Comparison of ENCODE assay signal across 9 mouse cellular contexts in genomic region chr5:139543650-139544270, GRCm38 (mm10). TPM values are rescaled to one million over a fixed set of nuclear protein-coding genes. Genes with fewer than 3 reads are reported as not detected.
DNase-seq lines count a peak whose midpoint lies in the region; ATAC-seq and TF ChIP-seq lines count a peak whose summit lies in the region.
"Had no signal": no experiment of that assay in that cellular context is flagged by ENCODE, and none has a peak within 500 bp of the region (broad histone marks: within the 10 kb centered on the region; RNA-seq: fewer than 3 reads in every experiment).

No protein-coding gene starts in this region.

- no peak for DNase-seq in gastrocnemius, adult 2 months
- DNase-seq in gastrocnemius, postnatal 14 days: no peak
- peak; percentile 83 for DNase-seq in R1 (ENCODE audit: low read depth, low spot score)
- DNase-seq in forebrain, embryonic 11.5 days (ENCODE audit: low spot score): peak; percentile 80
- DNase-seq in liver, embryonic 13.5 days: no peak
- DNase-seq in thymus, postnatal 4 days: no peak
- no peak for DNase-seq in spleen, postnatal 36 days (ENCODE audit: low spot score in 2 of 2)
- no peak for DNase-seq in left cerebral cortex, postnatal 14 days (ENCODE audit: low spot score in 2 of 2)

- H3K27ac ChIP-seq in gastrocnemius, adult 2 months: no peak overlapping the region
- H3K27ac ChIP-seq in forebrain, embryonic 11.5 days (ENCODE audit: low read depth, low read length): peak overlapping the region; percentile 31
- H3K27ac ChIP-seq in liver, embryonic 13.5 days: no peak overlapping the region

- peaks cover 14% of the 10 kb centered on the region; the same call in 1 of the 2 replicates for H3K4me1 ChIP-seq in forebrain, embryonic 11.5 days (replicated peaks; ENCODE audit: control insufficient read depth, insufficient read depth, low read length)
- peaks cover 6% of the 10 kb centered on the region; the same call in 1 of the 2 replicates for H3K4me1 ChIP-seq in liver, embryonic 13.5 days (replicated peaks)

- no peaks in the 10 kb centered on the region for H3K36me3 ChIP-seq in forebrain, embryonic 11.5 days (ENCODE audit: control insufficient read depth, insufficient read depth, low read length)
- no peaks in the 10 kb centered on the region for H3K36me3 ChIP-seq in liver, embryonic 13.5 days

- peak overlapping the region; percentile 42 for H3K4me2 ChIP-seq in forebrain, embryonic 11.5 days (ENCODE audit: low read depth, low read length, severe bottlenecking)
- H3K4me2 ChIP-seq in liver, embryonic 13.5 days: peak overlapping the region; percentile 17; the same call in 1 of the 2 replicates

- WGBS in forebrain, embryonic 11.5 days: 1% methylated on average over 71 of the region's 71 CpGs
- WGBS in liver, embryonic 13.5 days (ENCODE audit: insufficient replicate concordance): 1% methylated on average over 71 of the region's 71 CpGs

- TF ChIP-seq CTCF in gastrocnemius, adult 2 months (IDR thresholded peaks at IDR 0.05): no peak

- H3K27me3 ChIP-seq in forebrain, embryonic 11.5 days (ENCODE audit: control insufficient read depth, insufficient read depth, low read length): peaks cover 88% of the 10 kb centered on the region
- peaks cover 100% of the 10 kb centered on the region for H3K27me3 ChIP-seq in liver, embryonic 13.5 days

- ATAC-seq in forebrain, embryonic 11.5 days (replicated peaks; ENCODE audit: low FRiP score): no peak
- no peak for ATAC-seq in liver, embryonic 13.5 days (ENCODE audit: low read depth)

- intact Hi-C loops in gastrocnemius, adult 2 months (cut with DNase I): no loop called here
- intact Hi-C loops in gastrocnemius, postnatal 14 days (cut with DNase I; ENCODE audit: low total_unique reads): no loop called here
- intact Hi-C loops in left cerebral cortex, postnatal 14 days (cut with DNase I): no loop called here

- H3K9me3 ChIP-seq in forebrain, embryonic 11.5 days (ENCODE audit: control insufficient read depth, low read length): no peaks in the 10 kb centered on the region
- H3K9me3 ChIP-seq in liver, embryonic 13.5 days (replicated peaks): no peaks in the 10 kb centered on the region

- H3K4me3 ChIP-seq in gastrocnemius, adult 2 months: peak overlapping the region; percentile 57
- H3K4me3 ChIP-seq in forebrain, embryonic 11.5 days (ENCODE audit: low read depth, low read length): peak overlapping the region; percentile 34
- peak overlapping the region; percentile 18; the same call in 1 of the 2 replicates for H3K4me3 ChIP-seq in liver, embryonic 13.5 days (replicated peaks)

- peak overlapping the region; percentile 51 for H3K9ac ChIP-seq in forebrain, embryonic 11.5 days (ENCODE audit: low read length)
- no peak overlapping the region for H3K9ac ChIP-seq in liver, embryonic 13.5 days

RNA-seq across cellular contexts. Expression of gene Uncx, which starts 0.5 kb away (rescaled TPM):
- total RNA-seq in gastrocnemius, adult 2 months (2021): not detected
- not detected for total RNA-seq in gastrocnemius, postnatal 14 days (2021)
- 27.3 and 28.2 TPM in 2 replicates for polyA plus RNA-seq in forebrain, embryonic 11.5 days (2014; fragmentation: Nextera tagmentation; extraction: Ambion mirVana)
- not detected in 2 replicates for polyA plus RNA-seq in liver, embryonic 13.5 days (2015; fragmentation: Nextera tagmentation; extraction: Ambion mirVana)
- under 1 TPM in 1 of 2 experiments, not detected in 1; 0.48 TPM for total RNA-seq in left cerebral cortex, postnatal 14 days (2021)
- total RNA-seq: liver, adult 2 months had no signal
- polyA plus RNA-seq: liver, adult 2 months had no signal

RNA-seq across cellular contexts. Expression of gene Zfand2a, which starts 59.4 kb away (rescaled TPM):
- total RNA-seq in gastrocnemius, adult 2 months (2021): 10 to 100 TPM in 1 of 2 experiments, 1 to 10 TPM in 1; 8.5 to 10.3 TPM
- 10 to 100 TPM in 1 of 2 experiments, 1 to 10 TPM in 1; 8.6 to 10.2 TPM for total RNA-seq in gastrocnemius, postnatal 14 days (2021)
- 6.4 and 7.9 TPM in 2 replicates for polyA plus RNA-seq in forebrain, embryonic 11.5 days (2014; fragmentation: Nextera tagmentation; extraction: Ambion mirVana)
- polyA plus RNA-seq in liver, embryonic 13.5 days (2015; fragmentation: Nextera tagmentation; extraction: Ambion mirVana): 2.0 and 2.8 TPM in 2 replicates
- 10 to 100 TPM; 83.3 to 95.8 TPM for total RNA-seq in left cerebral cortex, postnatal 14 days (2021)

Comparison
In these comparisons a context has a peak if more than half of its experiments do, and no peak if none do; other contexts are left out.
1. DNase-seq: peak in R1 (single experiment) and forebrain, embryonic 11.5 days (single experiment); none in gastrocnemius, adult 2 months (single experiment), gastrocnemius, postnatal 14 days (single experiment), liver, embryonic 13.5 days (single experiment), thymus, postnatal 4 days (single experiment), spleen, postnatal 36 days (0 of 2) and left cerebral cortex, postnatal 14 days (0 of 2).
2. RNA of gene Zfand2a, which starts 59.4 kb away (total RNA-seq): 83.3 to 95.8 TPM in left cerebral cortex, postnatal 14 days; 8.5 to 10.3 TPM in gastrocnemius, adult 2 months and 8.6 to 10.2 TPM in gastrocnemius, postnatal 14 days; every median in the first group is over 4 times any median in the second.
3. Peak in every context shown above with its lines, with median percentiles within 50 percentile points of each other: H3K4me3 ChIP-seq.